Mouse (Mus musculus) thymus, postnatal 10 days (tissue): ENCODE measurements around the gene Osgin1.
A peak's percentile ranks its signal among the peaks of the same experiment; 100 is the strongest.

Experiments
- DNase-seq, 2 experiments: peaks; one replicate each; pipeline ENCODE4 v3.0.0; 2021; ENCODE audit warnings: low spot score in 2 of 2

Gene Osgin1

DNA sequence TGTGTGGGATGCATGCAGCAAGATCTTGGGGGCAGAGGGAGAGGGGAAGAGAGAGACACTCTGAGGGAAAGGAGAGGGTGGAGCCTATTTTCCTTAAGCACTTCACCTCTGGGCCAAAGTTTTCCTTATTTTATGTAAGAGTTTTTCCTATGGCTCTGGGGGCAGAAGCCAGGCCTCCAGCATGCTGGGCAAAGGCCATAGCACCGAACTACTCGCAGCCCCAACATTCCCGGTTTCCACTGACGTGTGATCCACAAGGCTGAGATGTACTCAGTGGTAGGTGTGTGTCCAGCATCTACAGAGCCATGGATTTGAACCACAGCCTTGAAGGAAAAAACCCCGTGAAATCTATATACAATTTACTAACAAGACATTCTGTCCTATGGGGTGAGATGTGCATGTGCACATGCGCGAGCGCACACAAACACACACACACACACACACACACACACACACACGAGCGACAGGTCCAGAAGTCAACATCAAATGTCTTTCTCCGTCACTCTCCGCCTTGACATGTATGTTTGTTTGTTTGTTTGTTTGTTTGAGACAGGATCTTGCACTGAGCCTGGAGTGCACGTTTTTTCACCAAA is at the start of gene Osgin1:
Gene Osgin1, plus strand, starts transcription at position 543 of the 593 bp plus-strand sequence.
- DNase-seq, result no peak

DNA sequence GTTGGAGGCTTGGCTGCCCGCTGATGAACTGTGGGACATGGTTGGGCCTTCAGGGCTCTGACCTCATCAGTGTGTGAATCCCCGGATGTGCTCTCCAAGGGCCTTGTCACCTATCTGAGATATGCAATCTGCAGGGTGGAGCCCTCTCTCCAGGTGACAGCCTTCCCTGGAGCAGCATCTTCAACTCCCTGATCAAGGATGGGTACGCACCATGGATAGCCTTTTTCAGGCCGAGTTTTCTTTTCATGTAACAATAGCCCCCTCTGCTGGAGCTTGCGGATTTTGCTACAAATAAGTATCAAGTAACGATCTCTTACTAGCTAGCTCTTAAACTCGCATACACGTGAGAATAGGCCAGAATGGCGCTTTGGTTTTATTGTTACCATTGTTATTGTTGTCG is 49.4 kb upstream of the Osgin1 start:
- peak; percentile 13 to 57 for DNase-seq

DNA sequence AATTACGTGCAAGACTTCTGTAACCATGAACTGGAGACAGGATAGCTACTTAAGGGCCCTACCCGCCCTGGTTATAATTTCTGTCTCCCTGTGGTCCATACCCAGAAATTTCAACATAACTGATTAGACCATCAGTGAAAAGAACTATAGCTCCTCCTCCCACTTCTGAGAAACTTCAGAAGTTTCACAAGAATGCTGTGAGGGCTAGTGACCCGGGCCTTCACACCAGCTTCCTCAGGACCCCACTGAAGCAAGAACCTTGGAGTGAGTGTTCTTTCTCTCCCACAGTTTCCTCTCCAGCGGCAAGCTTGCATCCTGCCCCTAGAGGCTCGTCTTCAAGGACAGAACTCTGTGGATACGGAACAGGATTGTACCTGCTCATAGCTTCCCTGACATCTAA is 48.1 kb upstream of the Osgin1 start:
- no peak for DNase-seq

DNA sequence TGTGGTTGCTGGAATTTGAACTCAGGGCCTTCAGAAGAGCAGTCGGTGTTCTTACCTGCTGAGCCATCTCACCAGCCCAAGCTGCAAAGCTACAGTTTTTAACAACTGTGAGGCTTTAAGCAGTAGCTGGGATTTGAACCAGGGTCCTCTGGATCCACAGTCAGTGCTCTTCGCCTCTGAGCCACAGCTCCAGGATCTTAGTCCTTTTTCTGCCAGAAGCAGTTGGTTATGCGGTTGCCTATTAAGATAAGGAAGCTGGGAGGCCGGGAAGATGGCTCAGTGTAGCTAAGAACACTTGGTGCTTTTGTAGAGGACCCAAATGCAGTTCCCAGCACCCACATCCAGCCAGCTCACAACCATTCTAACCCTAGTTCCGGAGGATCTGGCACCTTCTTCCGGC is 46.9 kb upstream of the Osgin1 start:
- no peak for DNase-seq

DNA sequence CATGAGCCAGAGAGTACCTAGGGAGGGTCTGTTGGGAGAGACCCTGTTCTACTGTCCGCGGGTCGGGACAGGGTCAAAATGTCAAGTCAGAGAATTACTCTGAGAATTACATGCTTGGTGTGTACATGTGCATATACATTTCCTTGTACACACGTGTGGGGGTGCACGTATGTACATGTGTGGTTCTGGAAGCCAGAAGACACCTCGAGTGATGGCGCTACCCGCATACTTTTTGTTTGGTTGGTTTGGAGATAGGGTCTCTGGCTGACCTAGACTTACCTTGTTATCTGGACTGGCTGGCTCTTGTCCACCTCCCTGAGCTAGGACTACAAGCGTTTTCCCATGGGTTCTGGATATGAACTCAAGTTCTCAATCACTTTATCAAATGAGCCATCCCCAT is 39.8 kb upstream of the Osgin1 start:
- no peak for DNase-seq

DNA sequence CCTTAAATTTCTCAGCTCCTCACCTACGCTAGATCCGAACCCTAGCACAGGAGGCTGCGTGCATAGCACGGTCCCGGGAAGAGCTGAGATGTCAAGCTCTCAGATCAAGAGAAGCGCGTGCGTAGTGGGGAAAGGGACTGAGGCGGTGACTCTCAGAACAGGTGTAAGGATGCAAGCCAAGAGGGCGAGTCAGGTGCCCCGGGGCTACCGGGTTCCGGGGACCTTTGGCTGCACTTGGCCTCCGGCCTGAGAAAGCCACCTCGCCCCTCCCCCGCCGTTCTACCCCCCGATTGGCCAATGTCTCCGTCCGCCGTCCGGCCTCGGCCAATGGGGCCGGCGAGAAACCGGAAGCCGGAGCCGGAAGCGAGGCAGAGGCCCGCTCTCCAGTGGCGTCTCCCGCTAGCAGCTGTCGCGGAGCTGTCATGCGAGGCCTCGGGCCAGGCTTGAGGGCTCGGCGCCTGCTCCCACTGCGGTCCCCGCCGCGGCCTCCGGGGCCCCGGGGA is 39.3 kb upstream of the Osgin1 start, which contains the start of gene Mlycd:
Gene Mlycd, plus strand, starts transcription at position 355 of the 503 bp plus-strand sequence.
- DNase-seq, result peak; percentile 84

DNA sequence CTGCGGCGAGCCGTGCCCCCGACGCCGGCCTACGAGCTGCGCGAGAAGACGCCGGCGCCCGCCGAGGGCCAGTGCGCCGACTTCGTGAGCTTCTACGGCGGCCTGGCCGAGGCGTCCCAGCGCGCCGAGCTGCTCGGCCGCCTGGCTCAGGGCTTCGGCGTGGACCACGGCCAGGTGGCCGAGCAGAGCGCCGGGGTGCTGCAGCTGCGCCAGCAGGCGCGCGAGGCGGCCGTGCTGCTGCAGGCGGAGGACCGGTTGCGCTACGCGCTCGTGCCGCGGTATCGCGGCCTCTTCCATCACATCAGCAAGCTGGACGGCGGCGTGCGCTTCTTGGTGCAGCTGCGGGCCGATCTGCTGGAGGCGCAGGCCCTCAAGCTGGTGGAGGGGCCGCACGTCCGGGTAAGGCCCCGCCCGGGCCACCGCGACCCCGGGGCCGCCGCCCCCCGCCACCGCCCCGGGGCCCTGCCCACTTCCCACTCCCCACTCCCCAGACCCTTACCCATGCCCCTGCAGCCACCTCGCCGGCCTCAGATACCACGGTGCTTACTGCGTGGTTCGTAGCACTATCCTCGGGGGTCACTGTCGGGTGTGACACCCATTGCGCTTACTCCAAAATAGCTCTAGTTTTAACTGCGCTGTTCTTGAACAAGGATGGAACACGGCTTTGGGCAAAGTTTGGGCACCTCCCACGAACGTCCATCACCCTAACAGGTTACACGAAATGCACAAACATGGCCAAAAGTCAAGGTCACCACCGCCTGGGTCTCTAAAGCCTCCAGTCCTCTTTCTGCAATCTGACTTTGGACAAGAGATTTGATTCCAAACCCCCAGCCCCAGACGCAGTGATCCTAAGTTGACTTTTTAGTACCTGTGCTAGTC is 38.6 kb upstream of the Osgin1 start:
- no peak for DNase-seq

DNA sequence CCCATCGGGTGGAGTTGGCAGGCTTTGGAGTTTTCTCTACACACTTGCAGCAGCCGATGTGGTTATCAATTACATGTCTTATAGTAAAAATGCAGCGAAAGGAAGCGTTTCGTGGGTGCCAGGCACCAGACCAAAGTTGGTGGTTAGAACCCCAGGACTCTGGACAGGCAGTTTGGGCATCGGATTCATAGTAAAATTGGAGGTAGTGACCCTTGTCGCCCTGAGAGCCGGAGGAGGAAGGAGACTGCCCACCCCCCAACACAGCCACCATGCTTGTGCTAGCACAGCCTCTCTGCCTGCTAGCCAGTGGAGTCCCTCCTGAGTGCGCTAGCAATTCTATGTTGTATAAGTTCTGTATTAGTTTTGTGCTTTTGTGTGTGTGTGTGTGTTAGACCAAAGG is 35.4 kb upstream of the Osgin1 start:
- DNase-seq, result no peak

DNA sequence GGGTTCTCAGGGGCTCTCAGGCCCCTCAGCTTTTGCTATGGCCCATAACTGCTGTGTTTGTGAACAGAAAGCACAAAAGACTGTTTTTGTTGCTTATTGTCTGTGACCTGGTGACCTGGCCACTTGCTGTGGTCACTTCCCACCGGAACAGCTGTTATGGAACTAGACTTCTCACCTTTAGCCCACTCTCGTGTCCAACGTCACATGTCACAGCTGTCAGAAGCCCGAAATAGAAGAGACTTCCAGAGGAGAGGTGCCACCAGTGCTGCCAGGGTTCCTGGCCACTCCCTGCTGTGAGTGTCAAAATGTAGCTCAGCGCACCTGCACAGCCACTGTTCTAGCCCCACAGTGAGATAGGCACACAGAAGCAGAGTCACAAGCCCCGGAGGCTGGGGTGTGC is 34.7 kb upstream of the Osgin1 start:
- no peak for DNase-seq

DNA sequence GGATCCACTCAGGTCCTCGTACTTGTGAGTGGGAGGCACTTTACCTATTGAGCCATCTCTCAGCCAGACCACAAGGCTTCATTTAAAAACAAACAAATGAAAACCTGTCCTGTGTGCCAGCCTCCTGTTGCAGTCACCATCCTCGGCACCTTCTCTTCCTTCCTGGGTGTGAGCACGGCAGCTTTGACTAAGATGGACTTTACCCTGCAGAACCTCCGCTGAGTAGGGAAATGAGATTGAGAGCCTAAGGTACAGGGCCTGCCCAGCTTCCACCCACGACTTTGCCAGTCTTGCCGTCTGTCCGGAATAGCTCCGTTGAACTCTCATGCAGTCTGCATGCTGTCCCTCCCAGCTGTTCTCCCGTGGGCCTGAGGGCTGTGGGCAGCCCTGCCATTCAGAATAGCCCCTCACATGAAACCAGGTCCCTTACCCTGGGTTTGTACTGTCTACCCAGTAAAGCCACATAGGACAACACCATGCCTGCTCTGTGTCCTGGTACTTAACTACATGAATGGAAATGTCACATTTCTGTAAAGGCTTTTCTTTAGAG is 33.7 kb upstream of the Osgin1 start:
- DNase-seq, result no peak

DNA sequence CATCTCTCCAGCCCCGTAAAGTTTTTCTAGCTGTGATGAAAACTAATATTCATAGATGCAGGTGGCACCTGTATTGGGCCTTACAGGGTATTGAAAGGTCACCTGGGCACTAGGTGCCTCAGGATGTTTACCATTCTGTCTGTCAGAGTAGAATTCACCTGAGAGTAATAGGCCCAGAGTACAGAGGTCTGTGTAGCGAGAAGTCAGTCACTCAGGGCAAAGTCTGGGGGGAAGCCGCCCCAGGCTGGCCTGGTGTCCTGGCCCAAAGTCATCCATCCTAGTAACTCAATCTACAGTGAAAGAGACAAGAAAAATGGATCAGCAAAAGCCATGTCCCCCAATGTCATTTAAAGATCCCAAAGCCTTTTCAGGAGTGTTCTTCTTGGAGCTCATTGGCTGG is 33.0 kb upstream of the Osgin1 start:
- no peak for DNase-seq

DNA sequence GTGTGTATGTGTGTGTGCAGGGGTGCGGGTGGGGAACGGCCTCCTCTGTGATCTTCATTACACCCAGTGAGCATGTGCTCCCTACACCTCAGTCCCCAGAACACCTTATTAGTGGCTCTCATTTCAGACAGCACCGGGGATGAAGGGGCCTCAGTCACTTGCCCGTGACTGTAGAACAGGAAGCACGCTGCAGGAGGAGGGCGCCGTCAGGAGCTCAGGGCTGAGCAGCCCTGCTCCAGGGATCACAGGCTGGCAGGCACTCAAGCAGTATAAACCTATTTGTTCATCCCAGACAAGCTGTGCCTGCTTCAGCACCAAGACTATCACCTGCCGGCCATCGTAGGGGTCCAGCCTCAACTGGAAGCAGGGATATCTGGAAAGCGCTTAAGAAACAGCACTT is 30.0 kb upstream of the Osgin1 start:
- DNase-seq, result no peak

DNA sequence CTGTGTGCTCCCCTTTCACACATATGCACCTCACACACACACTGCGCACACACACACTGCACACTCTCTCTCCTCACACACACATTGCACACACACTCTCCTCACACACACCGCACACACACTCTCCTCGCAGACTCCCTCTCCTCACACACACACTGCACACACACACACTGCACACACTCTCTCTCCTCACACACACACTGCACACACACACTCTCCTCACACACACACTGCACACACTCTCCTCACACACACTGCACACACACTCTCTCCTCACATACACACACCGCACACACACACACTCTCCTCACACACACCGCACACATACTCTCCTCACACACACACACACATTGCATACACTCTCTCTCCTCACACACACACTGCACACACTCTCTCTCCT is 29.3 kb upstream of the Osgin1 start:
- DNase-seq, result no peak

DNA sequence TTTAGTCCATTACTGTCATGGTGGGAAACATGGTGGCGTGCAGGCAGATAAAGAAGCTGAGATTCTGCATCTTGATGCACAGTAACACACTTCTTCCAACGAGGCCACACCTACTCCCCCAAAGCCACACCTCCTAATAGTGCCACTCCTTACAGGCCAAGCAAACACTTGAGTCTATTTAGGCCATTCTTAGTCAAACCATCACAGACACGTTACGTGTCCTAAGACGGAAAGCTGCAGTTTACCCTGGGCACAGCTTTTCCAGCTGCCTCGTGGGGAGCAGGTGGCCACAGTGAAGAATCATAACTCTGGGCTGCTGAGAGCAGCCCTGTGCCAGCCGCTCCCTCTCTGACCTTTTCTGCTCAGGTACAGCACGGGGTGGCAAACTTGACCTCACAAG is 25.6 kb upstream of the Osgin1 start:
- DNase-seq, result no peak

DNA sequence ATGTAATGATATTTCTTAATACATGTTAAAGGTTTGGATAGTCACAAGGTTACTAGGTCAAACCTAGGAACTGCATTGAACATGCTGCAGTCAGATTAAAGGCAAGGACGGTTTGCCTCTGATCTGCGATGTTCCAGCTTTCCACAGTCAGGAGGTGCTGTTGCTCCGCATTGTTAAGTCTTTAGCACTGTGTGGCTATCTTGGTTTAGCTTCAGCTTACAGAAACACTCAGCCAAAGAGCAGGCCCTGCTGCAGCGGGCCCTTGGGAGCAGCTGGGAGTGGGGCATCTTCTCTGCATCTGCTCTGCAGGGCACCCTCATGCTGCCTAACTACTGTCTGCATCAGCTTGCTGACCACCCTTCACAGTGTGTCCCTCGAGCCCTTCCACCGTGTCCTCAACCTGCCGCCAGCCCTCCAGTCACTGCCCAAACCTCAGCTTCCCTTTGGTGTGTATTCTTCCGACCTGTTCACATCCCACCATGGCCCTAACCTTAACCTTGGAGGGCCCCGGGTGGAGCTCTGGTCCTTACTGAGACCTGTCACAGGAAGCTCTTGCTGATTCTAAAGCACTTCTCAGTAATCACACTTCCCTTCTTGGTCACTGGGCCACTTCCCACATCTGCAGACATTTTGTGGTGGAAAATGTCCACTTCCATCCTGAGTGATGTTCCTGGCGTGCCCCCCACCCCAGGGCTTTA is 21.7 kb upstream of the Osgin1 start:
- no peak for DNase-seq

DNA sequence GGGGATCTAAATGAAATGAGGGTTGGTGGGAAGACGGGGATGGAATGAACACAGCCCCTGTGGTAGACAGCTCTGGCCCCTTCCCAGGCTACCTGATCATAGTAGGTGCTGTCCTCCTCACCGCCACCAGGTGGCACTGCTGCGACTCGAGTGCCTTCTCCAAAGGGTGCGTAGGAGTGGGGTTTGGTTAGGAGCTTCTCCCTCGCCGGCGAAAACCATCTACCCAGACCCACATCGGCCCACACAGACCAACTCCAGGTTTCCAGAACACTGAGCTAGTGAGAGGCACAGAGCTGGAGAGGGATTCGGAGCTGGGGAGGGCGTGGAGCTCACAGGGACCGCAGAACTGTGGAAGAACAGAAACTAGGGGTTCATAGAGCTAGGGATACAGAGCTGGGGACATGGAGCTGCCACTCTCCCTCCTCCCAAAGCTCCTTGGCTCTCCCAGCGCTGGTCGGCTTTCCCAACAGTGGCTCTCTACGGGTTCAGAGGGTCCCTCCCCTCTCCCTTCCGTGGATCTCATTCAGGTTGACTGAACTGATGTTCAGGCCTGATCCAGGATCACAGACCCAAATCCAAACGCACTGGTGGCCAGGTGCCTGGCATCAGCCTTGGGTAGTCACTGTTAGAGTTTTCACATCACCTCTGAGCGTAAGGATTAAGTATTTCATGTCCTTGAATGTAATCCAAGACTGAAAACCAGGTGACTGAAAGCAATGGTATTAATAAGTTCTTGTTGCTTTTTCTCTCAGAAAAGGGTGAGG is 21.0 kb upstream of the Osgin1 start:
- DNase-seq, result peak; percentile 66 to 83

DNA sequence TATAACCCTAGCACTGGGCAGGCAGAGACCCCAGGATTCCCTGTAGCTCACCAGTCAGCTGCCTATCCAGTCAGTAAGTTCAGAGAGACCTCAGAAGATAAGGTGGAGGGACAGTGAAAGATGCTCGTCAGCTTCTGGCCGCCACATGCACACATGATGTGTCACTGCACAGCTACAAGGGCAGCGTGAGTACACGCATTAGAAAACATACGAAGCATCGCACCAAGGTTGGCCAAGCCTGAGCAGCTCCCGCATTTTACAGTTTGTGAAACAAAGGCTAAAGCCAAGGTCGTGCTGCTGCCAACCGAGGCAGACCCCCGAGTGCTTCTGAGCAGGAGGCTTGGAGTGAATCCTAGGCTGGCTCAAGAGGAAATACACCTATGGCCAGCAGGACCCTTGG is 20.3 kb upstream of the Osgin1 start:
- no peak for DNase-seq

DNA sequence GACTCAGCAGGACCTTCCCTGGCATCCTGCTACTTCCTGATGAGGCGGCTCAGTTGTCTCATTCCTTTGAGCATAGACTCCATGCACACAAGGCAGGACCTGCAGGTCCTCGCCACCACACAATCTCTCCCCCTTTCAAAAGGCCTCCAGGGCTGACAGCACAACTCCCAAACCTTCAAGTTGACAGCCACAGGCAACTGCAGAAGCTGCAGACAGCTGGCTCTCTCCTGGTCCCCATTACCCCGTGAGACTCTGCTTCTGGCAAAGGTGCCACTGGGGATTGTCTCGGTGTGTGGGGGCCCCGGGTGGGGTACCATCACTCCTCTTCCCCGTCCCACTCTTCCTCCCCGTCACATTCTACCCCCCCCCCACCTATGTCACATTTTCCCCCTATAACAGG is 13.6 kb upstream of the Osgin1 start:
- DNase-seq, result no peak

DNA sequence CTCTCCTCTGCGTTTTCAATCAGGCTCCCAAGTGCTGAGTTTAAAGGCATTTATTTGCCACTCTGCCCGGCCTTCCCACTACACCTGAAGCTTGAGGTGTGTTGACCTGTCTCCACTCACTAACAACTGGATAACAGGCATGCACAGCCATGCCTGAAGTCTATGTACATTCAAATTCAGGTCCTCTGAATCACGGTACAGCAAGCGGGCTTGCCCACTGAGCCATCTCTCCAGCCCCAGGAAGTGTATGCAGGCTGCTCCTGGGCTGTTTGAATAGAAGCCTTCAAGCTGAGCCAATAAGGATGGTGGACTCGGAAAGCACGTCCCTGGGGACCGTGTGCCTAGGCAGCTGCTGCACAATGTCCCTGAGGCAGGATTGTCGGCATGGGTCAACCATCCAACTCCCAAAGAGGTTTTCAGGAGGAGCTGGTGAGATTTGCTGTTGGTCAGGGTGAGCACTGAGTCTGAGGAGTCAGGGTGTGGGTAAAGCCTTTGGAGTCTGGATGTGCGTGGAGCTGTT is 12.3 kb upstream of the Osgin1 start:
- DNase-seq, result no peak

DNA sequence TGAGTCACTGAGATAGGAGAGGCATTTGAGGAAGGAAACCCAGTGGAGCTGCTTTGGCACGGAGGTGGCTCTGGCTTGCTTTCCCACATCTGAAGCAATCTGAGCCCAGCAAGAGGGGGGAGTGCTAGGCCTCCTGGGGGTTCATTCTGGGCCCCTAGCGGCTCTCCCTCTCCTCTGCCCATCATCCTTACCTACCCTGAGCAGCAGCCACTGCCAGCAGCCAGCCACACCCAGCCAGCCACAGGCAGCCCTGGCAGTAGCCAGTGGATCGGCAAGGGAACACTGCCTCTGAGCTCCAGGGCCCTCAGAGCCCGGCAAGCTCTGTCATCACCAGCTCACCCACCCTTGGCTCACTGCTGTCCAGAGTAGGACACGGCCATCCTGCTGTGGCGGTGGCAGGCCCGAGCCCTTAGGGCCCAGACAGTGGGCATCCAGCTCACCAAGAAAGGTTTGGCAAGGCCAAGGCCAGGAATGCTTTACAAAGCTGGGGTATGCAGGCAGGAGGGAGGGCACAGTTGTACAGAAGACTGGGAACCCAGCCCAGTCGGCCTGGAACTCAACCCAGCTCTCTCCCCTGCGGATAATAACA is 11.7 kb upstream of the Osgin1 start:
- DNase-seq, result no peak

DNA sequence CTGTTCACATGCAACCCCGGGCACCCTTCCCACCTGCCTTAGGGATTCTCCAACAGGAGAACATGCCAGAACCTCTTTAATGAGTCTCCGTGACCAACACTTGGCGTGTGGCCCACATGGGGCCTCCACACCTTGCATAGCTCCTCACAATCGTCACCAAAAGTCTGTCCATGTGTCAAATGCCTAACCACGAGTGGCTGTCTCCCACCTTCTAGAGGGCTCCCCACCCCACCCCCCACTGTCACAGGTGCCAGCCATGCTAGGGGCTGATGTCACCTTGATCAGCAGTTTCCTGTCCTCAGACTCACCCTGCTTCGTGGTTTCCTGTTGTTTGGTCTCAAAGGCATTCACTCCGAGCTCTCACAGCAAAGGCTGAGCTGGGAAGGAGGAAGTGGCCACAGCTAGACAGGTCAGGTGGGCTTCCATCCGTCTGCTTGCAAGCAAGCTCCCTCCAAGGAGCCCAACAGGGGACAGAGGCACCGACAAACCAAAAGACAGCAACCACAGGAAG is 10.2 kb upstream of the Osgin1 start:
- peak; percentile 86 to 90 for DNase-seq
